Mouse (Mus musculus) right cerebral cortex, postnatal 14 days (tissue): ENCODE data around the gene Sugct.

ENCODE experiments used
- DNase-seq: peaks from one replicate; pipeline ENCODE4 v3.0.0; 2022

Gene Sugct

DNA sequence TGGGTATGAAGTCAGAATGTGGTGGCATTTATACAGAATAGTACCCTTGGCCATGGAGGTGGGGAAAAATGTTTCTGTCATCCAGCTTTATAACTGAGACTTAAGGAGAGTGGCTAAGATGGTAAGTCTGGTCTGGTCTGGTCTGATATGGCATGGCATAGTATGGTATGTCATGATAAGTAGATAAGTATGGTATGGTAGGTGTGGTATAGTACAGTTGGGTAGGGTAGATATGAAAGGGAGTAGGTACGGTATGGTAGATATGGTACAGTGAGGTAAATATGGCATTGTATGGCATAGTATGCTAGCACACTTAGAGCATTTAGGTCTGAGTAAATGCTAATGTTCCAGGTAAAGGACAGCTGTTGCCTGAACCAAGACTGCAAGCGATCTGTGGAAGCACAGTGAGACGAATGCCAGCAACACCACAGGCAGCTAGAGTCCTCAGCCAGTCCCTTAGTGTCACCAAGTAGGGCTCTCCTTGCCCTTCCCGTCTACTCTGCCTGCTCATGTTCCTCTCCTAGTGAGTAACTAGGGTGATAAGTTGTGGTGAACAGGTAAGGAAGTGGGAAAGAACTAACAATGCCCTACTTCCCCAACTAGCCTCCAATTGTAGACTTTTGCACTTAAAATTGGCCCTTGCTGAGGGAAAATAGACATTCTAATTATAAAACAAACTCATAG is 667.4 kb downstream of the Sugct start:
- DNase-seq: no peak

DNA sequence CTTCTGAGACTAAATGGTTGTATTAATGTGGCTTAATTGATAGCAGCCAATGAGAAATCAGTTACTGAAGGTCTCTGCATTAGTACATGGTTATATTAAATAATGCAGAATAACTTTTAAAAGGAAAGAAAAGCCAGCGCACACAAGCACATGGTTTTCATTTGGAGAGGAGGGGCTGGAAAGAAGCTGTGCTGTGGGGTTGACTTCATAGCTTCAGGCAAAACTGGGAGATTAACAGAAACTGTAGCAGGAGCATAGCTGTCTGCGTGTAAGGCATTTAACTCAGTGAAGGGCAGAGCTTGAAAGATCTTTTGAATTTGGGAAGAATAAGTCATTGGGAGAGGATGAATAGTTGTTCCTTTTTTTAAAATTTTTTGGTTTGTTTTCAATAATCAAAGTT is 668.4 kb downstream of the Sugct start:
- DNase-seq: no peak

DNA sequence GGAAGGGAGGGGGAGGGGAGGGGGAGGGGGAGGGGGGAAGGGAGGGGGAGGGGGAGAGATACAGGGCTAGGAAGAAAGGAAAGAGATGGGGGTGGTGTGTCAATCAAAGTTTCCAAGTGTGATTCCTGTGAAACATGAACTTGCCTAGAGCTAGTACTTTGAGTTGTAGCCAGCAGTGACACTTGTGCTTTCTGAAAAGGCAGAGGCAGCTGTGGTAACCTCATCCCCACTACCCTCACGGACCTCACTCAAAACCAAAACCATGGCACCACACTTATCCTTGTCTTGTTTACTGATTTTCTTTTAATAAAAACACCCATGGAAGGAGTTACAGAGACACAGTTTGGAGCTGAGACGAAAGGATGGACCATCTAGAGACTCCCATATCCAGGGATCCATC is 698.9 kb downstream of the Sugct start:
- DNase-seq: no peak

DNA sequence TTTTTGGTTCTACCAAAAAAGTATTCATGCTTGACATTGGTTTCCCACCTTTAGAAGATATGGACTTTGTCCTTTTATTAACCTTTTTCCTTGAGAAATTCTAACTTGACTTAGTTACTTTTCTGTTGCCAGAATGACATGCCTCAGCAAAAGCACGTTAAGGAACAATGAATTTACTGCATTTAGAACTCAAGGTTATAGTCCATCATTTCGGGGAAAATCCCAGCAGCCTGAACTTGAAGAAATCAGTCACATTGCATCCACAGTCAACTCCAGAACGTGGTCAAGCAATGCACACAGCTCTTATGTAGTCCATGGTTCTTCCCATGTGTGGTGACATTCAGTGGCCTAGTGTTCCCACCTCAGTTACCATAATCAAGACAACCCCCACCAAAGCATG is 700.0 kb downstream of the Sugct start:
- DNase-seq: no peak

GRCm38 (mm10) chr13:16977743-16978142 is 717.6 kb downstream of the Sugct start:
- peak; percentile 47 for DNase-seq

GRCm38 (mm10) chr13:16971277-16971676 is 724.1 kb downstream of the Sugct start:
- no peak for DNase-seq

- DNase-seq: no peak
Observed at GRCm38 (mm10) chr13:16968995-16969394, 726.4 kb downstream of the Sugct start.

- DNase-seq: no peak
Observed at GRCm38 (mm10) chr13:16964823-16965475, 730.4 kb downstream of the Sugct start.

GRCm38 (mm10) chr13:16952045-16952444 is 743.3 kb downstream of the Sugct start:
- no peak for DNase-seq

DNA sequence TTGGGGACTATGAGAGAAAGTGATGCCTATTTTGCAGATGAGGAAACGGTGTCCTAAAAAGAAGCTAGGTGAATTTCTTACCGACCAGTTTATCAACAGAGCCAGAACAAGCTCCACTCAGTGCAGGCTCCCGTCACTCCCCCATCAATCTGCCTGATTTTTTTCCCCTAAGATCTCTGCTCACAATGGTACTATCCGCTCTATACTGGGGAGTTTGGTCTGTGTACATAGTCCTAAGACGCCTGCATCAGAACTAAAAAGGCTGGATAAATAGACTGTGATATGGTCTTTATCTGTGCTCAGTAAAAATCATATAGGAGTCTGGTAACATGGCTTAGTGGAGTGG is 755.9 kb downstream of the Sugct start:
- DNase-seq: no peak

DNA sequence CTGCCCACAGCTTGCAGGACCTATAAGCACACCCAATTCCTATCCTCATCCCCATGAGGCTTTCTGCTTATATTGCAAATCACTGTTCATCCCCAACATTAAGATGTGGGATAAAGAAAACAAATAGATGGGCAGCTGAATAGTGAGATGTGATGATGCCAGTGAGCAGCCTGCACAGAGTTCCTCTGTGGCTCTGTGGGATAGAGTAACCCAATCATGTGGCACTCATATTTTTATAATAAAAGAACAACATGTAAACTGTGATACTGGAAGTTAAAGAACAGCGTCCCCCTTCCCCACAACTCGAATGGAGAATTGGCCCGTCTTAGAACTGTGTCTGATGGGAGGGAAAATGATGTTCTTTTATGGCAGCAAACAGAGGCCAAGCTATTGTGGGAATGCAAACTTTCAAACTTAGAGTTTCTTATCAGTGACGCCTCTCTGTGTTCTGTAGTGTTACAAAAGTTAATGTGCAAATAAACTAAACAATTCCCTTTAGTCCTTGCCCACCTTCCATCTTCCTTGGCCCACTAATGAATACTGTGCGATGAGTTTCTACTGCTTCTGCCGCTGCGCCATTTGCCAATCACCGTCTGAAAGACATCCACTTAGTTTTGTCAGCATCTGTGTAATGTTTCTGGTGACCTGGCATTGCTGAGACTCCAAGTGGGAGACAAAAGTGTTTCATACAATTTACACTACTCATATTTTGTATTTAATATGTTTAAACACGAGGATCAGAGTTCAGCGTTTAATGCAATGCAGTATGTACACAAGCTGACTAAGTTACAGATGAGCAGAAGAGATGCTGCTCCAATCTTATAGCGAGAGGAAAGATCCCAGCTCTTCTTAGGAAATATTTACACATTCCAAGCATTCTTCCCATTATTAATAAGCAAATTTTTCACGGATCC is 756.5 kb downstream of the Sugct start:
- DNase-seq: no peak

DNA sequence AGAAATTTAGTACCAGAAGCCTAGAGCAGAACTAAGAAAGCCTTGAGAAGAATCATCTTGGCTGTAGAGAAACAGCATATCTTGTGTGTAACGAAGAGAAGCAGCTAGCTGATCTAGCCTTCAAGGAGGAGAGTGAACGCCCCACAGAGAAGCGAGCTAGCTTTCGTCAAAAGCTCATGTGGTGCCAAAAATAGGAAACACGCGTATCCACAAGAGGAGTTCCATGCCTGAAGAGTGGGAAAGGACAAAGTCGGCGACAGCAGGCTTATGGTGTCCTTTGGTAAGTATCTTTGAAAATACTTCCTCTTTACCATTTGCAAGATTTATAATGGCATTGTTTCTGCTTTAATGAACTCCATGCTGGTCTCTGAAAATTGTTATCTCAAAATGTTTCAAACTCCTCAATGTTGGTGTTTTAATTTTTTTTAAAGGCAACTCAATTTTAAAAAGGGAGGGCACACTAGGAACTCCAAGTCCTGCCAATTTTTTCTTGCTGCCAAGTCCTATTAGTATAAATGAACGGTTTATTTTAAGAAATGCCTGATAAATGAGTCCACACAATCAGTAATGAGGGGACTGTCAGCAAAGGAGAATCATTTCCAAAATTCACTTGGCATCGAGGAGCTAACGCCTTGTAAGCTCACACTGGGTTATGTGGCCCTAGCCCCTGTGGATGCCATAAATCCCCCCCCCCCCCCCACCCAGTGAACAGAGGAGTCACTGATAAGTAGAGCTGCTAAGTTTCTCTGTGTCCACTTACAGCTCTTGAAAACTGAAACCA is 757.7 kb downstream of the Sugct start:
- DNase-seq: no peak

GRCm38 (mm10) chr13:16935029-16935428 is 760.3 kb downstream of the Sugct start:
- DNase-seq: no peak

GRCm38 (mm10) chr13:16933600-16933999 is 761.8 kb downstream of the Sugct start:
- no peak for DNase-seq

GRCm38 (mm10) chr13:16921305-16921704 is 774.0 kb downstream of the Sugct start:
- no peak for DNase-seq

DNA sequence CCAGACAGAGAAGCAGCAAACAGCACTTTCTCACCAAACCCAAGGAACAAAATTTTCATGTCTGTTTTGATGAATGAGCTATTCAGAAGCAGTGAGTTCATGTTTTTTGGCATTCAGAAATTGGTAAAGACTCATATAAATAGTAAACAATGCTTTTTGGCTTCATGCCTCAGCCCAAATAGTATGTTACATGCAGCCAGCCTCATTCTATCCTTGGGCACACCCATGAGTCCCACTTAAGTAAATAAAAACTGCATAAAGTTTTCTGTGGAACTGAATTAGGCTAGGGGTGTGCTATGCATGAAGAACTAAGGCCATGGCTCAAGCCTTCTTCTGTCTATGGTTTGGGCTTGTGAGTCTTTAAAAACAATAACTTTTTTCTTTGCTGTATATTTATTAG is 779.7 kb downstream of the Sugct start:
- no peak for DNase-seq

DNA sequence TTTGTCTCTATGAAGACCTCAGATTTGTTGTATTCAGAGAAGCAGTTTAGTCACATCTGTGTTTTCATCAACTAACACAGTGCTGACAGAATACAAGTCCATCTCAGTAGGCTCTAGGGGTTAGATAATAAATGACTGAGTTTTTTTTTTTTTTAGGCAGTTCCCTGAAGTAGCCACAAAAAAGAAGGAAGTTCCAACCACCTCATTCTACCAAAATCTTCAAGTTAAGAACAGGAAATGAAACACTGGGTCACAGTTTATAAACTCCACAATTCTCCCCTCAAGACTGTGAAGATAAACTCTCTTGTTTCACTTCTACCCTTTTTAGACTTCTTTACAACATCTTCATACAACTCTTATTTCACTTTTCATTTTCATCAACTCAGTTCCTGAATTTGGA is 783.1 kb downstream of the Sugct start:
- no peak for DNase-seq

DNA sequence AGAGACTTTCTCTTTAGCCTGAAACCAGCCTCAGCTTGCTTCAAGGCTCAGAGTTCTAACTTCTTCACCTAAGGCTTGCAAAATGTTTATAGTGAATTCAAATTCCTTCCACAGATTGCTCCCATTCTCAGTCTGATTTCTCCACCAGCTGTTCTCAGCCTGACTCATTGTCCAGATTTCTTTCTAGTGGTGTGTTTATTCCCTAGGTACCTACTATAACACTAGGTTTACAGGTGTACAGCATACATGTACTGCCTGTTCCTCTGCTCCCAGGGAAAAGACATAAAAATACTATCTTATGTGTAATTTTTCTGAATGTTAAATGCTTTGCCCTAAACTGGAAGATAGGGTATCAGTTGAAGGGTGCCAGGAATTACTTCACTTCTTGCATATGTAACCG is 788.4 kb downstream of the Sugct start:
- DNase-seq: no peak

DNA sequence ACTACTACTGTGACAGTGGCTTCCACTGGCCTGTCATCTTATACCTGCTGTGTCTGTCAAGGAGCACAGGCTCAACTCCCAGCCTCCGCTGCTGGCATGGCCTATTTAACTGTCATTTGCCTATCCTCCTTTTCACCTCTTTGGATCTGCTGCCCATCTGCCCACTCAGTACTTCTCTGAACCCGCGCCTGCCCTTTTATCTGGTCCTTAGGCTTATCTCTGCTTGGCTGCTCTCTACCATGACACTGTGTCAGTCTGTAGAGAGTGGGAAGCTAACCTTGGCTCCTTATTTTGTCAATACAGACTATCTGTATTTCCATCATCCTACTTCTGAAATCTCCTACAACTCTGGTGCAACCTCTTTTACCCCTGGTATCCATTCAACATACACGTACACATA is 793.9 kb downstream of the Sugct start:
- no peak for DNase-seq

- DNase-seq: no peak
Observed at GRCm38 (mm10) chr13:16898084-16898792, 797.1 kb downstream of the Sugct start.

DNA sequence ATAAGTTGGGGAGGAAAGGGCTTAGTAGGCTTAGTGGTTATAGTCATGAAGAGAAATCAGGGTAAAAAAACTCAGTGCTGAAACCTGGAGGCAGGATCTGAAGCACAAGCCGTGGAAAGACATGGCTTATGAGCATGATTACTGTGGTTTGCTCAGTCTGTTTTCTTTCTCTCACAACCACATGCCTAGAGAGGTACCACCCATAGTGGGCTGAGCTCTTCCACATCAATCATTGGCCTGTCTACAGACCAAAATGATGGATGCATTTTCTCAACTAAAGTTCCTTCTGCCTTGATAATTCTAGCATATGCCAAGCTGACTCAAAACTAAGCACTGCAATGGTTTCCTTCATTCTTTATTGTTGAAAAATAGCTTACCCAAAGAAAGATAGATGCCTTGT is 817.3 kb downstream of the Sugct start:
- DNase-seq: no peak

DNA sequence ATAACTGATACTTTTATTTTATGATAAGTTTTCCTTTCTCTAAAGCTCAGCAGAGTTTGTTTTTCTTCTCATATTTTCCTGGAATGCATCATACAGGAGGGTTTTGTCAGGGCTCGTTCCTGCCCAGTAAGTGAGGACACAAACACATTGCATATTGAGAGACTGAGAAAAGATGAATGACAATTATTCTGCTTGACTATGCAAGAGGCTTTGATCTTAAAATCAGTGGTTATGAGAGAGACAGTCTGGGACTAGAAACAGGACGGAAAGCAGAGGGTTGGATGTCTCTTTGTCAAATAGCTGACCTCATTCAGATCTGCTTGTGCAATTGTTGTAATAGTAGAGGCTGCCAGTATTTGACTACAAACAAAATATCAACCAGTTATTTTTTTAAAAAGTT is 835.4 kb downstream of the Sugct start:
- DNase-seq: no peak
